Mouse (Mus musculus): ENCODE results near the gene Ncoa1. TPM values are rescaled to one million over a fixed set of nuclear protein-coding genes. Genes with fewer than 3 reads are reported as not detected.
A peak's percentile ranks its signal among the peaks of the same experiment; 100 is the strongest.

The Ncoa1 gene
- polyA plus RNA-seq, 1 experiment, result 21.9 TPM

GRCm38 (mm10) chr12:4469115-4469514, 7.9 kb downstream of the Ncoa1 start:
- no peaks in the 10 kb centered on the region for H3K36me3 ChIP-seq (ENCODE audit: control insufficient read depth, insufficient read depth, low read length, poor library complexity, severe bottlenecking)
- H3K9me3 ChIP-seq (replicated peaks; ENCODE audit: control insufficient read depth, insufficient read depth, low read length, poor library complexity, severe bottlenecking), result no peaks in the 10 kb centered on the region
- no peak for TF ChIP-seq CTCF (IDR thresholded peaks at IDR 0.05; ENCODE audit: low read depth, low read length)
- H3K27me3 ChIP-seq (ENCODE audit: control insufficient read depth, insufficient read depth, low read length, poor library complexity, severe bottlenecking), result no peaks in the 10 kb centered on the region
- no peaks in the 10 kb centered on the region for H3K4me1 ChIP-seq (ENCODE audit: control insufficient read depth, insufficient read depth, low read length)
- H3K4me3 ChIP-seq (ENCODE audit: low read depth, low read length), result no peak overlapping the region
- no peak overlapping the region for H3K27ac ChIP-seq (ENCODE audit: insufficient read depth, low read length)
- no peak overlapping the region for H3K9ac ChIP-seq (ENCODE audit: low read depth, poor library complexity, severe bottlenecking)

DNA sequence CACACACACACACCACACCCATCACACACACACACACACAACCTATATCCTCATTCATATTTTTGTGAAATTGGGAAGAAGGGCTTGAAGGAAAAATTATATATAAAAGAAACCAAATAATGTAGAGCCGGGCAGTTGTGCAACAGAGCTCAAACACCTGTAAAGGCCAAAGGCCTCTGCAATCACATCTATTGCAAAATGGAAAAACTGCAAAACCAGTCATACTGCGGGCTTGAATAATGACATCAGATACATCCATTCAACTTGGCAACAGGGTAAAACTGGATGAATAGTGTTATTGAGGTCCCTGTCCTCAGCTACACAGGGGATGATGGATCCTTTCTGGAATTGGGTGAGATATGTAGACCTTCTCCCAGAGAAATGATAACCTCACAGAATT, 13.3 kb downstream of the Ncoa1 start:
- no peaks in the 10 kb centered on the region for H3K27me3 ChIP-seq (ENCODE audit: control insufficient read depth, insufficient read depth, low read length, poor library complexity, severe bottlenecking)
- H3K9me3 ChIP-seq (replicated peaks; ENCODE audit: control insufficient read depth, insufficient read depth, low read length, poor library complexity, severe bottlenecking), result no peaks in the 10 kb centered on the region
- no peak for TF ChIP-seq EP300 (IDR thresholded peaks at IDR 0.05; ENCODE audit: insufficient read depth, low read depth, low read length)
- no peak for TF ChIP-seq POLR2A (IDR thresholded peaks at IDR 0.05; ENCODE audit: insufficient read depth, low read length)
- TF ChIP-seq CTCF (IDR thresholded peaks at IDR 0.05; ENCODE audit: low read depth, low read length), result no peak
- H3K9ac ChIP-seq (ENCODE audit: low read depth, poor library complexity, severe bottlenecking), result no peak overlapping the region
- H3K4me1 ChIP-seq (ENCODE audit: control insufficient read depth, insufficient read depth, low read length), result no peaks in the 10 kb centered on the region
- H3K27ac ChIP-seq (ENCODE audit: insufficient read depth, low read length), result no peak overlapping the region
- H3K36me3 ChIP-seq (ENCODE audit: control insufficient read depth, insufficient read depth, low read length, poor library complexity, severe bottlenecking), result no peaks in the 10 kb centered on the region
- H3K4me3 ChIP-seq (ENCODE audit: low read depth, low read length), result no peak overlapping the region

DNA sequence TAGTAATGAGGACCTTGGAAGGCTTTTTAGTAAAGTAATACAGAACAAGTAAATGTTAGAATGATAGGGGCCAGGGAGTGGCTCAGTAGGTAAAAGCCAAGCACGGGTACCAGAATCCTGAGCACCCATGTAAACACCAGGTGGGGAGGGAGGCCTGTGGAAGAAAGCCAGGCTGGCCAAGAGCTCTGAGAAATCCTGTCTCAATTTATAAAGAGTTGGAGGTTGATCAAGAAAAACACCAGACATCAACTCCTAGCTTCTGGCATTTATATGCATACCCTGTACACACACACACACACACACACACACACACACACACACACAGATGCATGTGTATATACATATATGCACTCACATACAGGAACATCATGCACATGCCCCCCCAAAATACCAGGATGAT, 14.6 kb downstream of the Ncoa1 start:
- Histone ChIP-seq H3K9me3 (replicated peaks; ENCODE audit: control insufficient read depth, insufficient read depth, low read length, poor library complexity, severe bottlenecking) (no peaks in the 10 kb centered on the region), H3K9ac (ENCODE audit: low read depth, poor library complexity, severe bottlenecking) (no peak overlapping the region), H3K27ac (ENCODE audit: insufficient read depth, low read length) (no peak overlapping the region), H3K4me1 (ENCODE audit: control insufficient read depth, insufficient read depth, low read length) (no peaks in the 10 kb centered on the region), H3K27me3 (ENCODE audit: control insufficient read depth, insufficient read depth, low read length, poor library complexity, severe bottlenecking) (no peaks in the 10 kb centered on the region), H3K36me3 (ENCODE audit: control insufficient read depth, insufficient read depth, low read length, poor library complexity, severe bottlenecking) (no peaks in the 10 kb centered on the region), H3K4me3 (ENCODE audit: low read depth, low read length) (no peak overlapping the region)
- TF ChIP-seq CTCF (IDR thresholded peaks at IDR 0.05; ENCODE audit: low read depth, low read length) (no peak), POLR2A (IDR thresholded peaks at IDR 0.05; ENCODE audit: insufficient read depth, low read length) (no peak), EP300 (IDR thresholded peaks at IDR 0.05; ENCODE audit: insufficient read depth, low read depth, low read length) (no peak)

DNA sequence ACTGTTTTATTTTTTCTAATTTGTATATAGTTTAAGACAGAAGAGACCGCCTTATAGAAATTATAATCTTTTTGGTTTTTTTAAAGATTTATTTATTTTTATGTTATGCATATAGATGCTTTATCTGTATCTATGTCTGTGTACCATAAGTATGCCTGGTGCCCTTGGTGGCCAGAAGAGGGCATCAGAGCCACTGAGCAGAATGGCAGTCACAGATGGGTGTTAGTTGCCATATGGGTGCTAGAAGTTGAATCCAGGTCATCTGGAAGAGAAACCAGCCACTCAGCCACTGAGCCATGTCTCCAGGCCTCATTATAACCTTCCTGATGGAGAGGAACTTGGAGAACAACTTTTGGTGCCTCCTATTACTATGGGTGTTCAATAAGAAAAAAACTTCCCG, 16.0 kb downstream of the Ncoa1 start:
- H3K27me3 ChIP-seq (ENCODE audit: control insufficient read depth, insufficient read depth, low read length, poor library complexity, severe bottlenecking), result no peaks in the 10 kb centered on the region
- TF ChIP-seq CTCF (IDR thresholded peaks at IDR 0.05; ENCODE audit: low read depth, low read length), result peak; percentile 54
- no peak for TF ChIP-seq POLR2A (IDR thresholded peaks at IDR 0.05; ENCODE audit: insufficient read depth, low read length)
- H3K27ac ChIP-seq (ENCODE audit: insufficient read depth, low read length), result no peak overlapping the region
- no peaks in the 10 kb centered on the region for H3K4me1 ChIP-seq (ENCODE audit: control insufficient read depth, insufficient read depth, low read length)
- H3K9ac ChIP-seq (ENCODE audit: low read depth, poor library complexity, severe bottlenecking), result no peak overlapping the region
- H3K9me3 ChIP-seq (replicated peaks; ENCODE audit: control insufficient read depth, insufficient read depth, low read length, poor library complexity, severe bottlenecking), result no peaks in the 10 kb centered on the region
- no peaks in the 10 kb centered on the region for H3K36me3 ChIP-seq (ENCODE audit: control insufficient read depth, insufficient read depth, low read length, poor library complexity, severe bottlenecking)
- H3K4me3 ChIP-seq (ENCODE audit: low read depth, low read length), result no peak overlapping the region

- Histone ChIP-seq H3K9me3 (replicated peaks; ENCODE audit: control insufficient read depth, insufficient read depth, low read length, poor library complexity, severe bottlenecking) (no peaks in the 10 kb centered on the region), H3K27me3 (ENCODE audit: control insufficient read depth, insufficient read depth, low read length, poor library complexity, severe bottlenecking) (no peaks in the 10 kb centered on the region)
Observed at GRCm38 (mm10) chr12:4454956-4455565, 21.9 kb downstream of the Ncoa1 start.

DNA sequence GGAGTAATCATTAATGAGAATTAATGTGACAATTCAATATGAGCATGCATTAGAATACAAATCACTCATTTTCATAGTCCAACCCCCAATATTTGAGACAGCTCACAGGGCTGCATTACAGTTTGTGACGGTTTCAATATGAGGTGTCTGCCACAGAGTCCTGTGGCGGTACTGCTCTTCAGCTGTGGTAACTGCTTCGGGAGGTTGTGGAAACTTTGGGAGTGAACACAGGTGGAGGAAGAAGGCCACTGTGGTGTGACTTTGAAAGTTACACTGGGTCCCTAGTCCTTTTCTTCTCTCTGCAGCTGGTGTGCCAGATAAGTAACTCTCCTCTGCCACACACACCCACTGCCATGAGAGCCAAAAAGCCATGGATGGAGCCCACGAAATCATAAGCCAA, 22.7 kb downstream of the Ncoa1 start:
- Histone ChIP-seq H3K27ac (ENCODE audit: insufficient read depth, low read length) (no peak overlapping the region), H3K4me3 (ENCODE audit: low read depth, low read length) (no peak overlapping the region), H3K36me3 (ENCODE audit: control insufficient read depth, insufficient read depth, low read length, poor library complexity, severe bottlenecking) (no peaks in the 10 kb centered on the region), H3K9me3 (replicated peaks; ENCODE audit: control insufficient read depth, insufficient read depth, low read length, poor library complexity, severe bottlenecking) (no peaks in the 10 kb centered on the region), H3K4me1 (ENCODE audit: control insufficient read depth, insufficient read depth, low read length) (no peaks in the 10 kb centered on the region), H3K9ac (ENCODE audit: low read depth, poor library complexity, severe bottlenecking) (no peak overlapping the region), H3K27me3 (ENCODE audit: control insufficient read depth, insufficient read depth, low read length, poor library complexity, severe bottlenecking) (no peaks in the 10 kb centered on the region)
- no peak for TF ChIP-seq CTCF (IDR thresholded peaks at IDR 0.05; ENCODE audit: low read depth, low read length)
- TF ChIP-seq EP300 (IDR thresholded peaks at IDR 0.05; ENCODE audit: insufficient read depth, low read depth, low read length), result no peak
- no peak for TF ChIP-seq POLR2A (IDR thresholded peaks at IDR 0.05; ENCODE audit: insufficient read depth, low read length)

More at GRCm38 (mm10) chr12:4454956-4455565, 21.9 kb downstream of the Ncoa1 start:
- Histone ChIP-seq H3K27ac (ENCODE audit: insufficient read depth, low read length) (no peak overlapping the region), H3K36me3 (ENCODE audit: control insufficient read depth, insufficient read depth, low read length, poor library complexity, severe bottlenecking) (no peaks in the 10 kb centered on the region), H3K4me3 (ENCODE audit: low read depth, low read length) (no peak overlapping the region), H3K9ac (ENCODE audit: low read depth, poor library complexity, severe bottlenecking) (no peak overlapping the region), H3K4me1 (ENCODE audit: control insufficient read depth, insufficient read depth, low read length) (no peaks in the 10 kb centered on the region)
- TF ChIP-seq CTCF (IDR thresholded peaks at IDR 0.05; ENCODE audit: low read depth, low read length) (no peak), POLR2A (IDR thresholded peaks at IDR 0.05; ENCODE audit: insufficient read depth, low read length) (no peak), EP300 (IDR thresholded peaks at IDR 0.05; ENCODE audit: insufficient read depth, low read depth, low read length) (no peak)
